In the genomic region with DNA sequence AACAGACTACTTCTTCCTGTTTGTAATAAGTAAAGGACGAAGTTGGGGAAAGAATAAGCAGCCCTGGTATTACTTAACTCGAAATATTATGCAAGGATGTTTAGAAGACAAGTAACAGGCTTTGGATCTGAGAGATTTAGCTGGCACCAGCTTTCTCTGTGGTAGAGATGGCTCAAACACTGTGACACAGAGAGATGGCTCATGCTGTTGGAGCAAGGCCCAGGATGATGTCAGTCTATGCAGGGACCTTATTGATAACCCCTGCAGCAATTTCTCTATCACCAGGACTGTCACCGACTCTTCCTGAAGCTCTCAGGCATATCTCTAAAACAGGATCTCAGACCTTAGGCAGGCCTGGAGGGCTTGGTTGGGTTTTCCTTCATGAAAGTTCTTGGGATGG, we compare ENCODE assay signal across 17 mouse cellular contexts.
DNase-seq lines count a peak whose midpoint lies in the region.
"Had no signal": no experiment of that assay in that cellular context is flagged by ENCODE, and none has a peak within 500 bp of the region (broad histone marks: within the 10 kb centered on the region; RNA-seq: fewer than 3 reads in every experiment).

No protein-coding gene starts in this region.

- DNase-seq in cerebellum, postnatal 36 days: peak; percentile 27
- no peak for DNase-seq in cerebellum, adult 11-12 months
- DNase-seq in lung, adult 18-20 months: peak; percentile 18 to 36
- no peak for DNase-seq in lung, postnatal 4 days
- peak; percentile 38 for DNase-seq in skeletal muscle tissue, adult 2 months (ENCODE audit: low read depth, low spot score)
- DNase-seq in spleen, postnatal 14 days (ENCODE audit: low spot score in 2 of 2): no peak
- no peak for DNase-seq in ovary, postnatal 14 days (ENCODE audit: low spot score)
- DNase-seq: B cell, adult 2 months; embryo, embryonic 11 days; forebrain, postnatal 0 days; kidney, adult 18-20 months; kidney, postnatal 36 days; left cerebral cortex, postnatal 4 days; liver, embryonic 13.5 days; midbrain, embryonic 14.5 days had no signal

- H3K4me1 ChIP-seq in brown adipose tissue, adult 24 weeks (ENCODE audit: control insufficient read depth, insufficient read depth, insufficient read length, low read length): 0 out of 2 replicates have a peak, but pooled peaks cover 2% of the 10 kb centered on the region

- peak overlapping the region; percentile 90 for H3K27ac ChIP-seq in brown adipose tissue, adult 24 weeks (replicated peaks; ENCODE audit: low read depth, low read length)
- H3K27ac ChIP-seq: hindbrain, postnatal 0 days; liver, embryonic 13.5 days had no signal

- H3K4me3 ChIP-seq in brown adipose tissue, adult 24 weeks (ENCODE audit: insufficient read depth, low read depth, low read length): no peak overlapping the region
- H3K4me3 ChIP-seq: liver, embryonic 13.5 days had no signal

Comparison
In these comparisons a context has a peak if more than half of its experiments do, and no peak if none do; other contexts are left out.
1. DNase-seq: peak in cerebellum, postnatal 36 days (2 of 2), lung, adult 18-20 months (2 of 2) and skeletal muscle tissue, adult 2 months (single experiment); none in cerebellum, adult 11-12 months (single experiment), lung, postnatal 4 days (0 of 2), spleen, postnatal 14 days (0 of 2) and ovary, postnatal 14 days (single experiment).